Mouse (Mus musculus): ENCODE measurements around the gene Pex10. TPM values are rescaled to one million over a fixed set of nuclear protein-coding genes. Genes with fewer than 3 reads are reported as not detected.

Gene Pex10
- polyA plus RNA-seq, 1 experiment from 2014 or later = 20.8 TPM

- no peaks in the 10 kb centered on the region for H3K27me3 ChIP-seq
- H3K4me2 ChIP-seq = no peak overlapping the region
- peak overlapping the region; percentile 35 for H3K9ac ChIP-seq (replicated peaks)
- 71% methylated on average over 7 of the region's 7 CpGs for WGBS
- no peak for ATAC-seq (ENCODE audit: insufficient number of reproducible peaks, insufficient read depth, low FRiP score, low TSS enrichment, low read depth)
- H3K36me3 ChIP-seq = no peaks in the 10 kb centered on the region
- peaks cover 5% of the 10 kb centered on the region for H3K9me3 ChIP-seq
- peaks cover 59% of the 10 kb centered on the region for H3K4me1 ChIP-seq (replicated peaks)
- H3K4me3 ChIP-seq (replicated peaks) = no peak overlapping the region
- H3K27ac ChIP-seq = peak overlapping the region; percentile 97
Measured at GRCm38 (mm10) chr4:155120038-155120437, 53.2 kb downstream of the Pex10 start.

GRCm38 (mm10) chr4:155120583-155120982, 53.8 kb downstream of the Pex10 start:
- Histone ChIP-seq H3K4me2 (no peak overlapping the region), H3K4me1 (replicated peaks) (peaks cover 64% of the 10 kb centered on the region), H3K27ac (peak overlapping the region; percentile 97), H3K27me3 (no peaks in the 10 kb centered on the region), H3K9ac (replicated peaks) (no peak overlapping the region), H3K9me3 (peaks cover 5% of the 10 kb centered on the region), H3K36me3 (no peaks in the 10 kb centered on the region), H3K4me3 (replicated peaks) (no peak overlapping the region)
- 49% methylated on average over 5 of the region's 5 CpGs for WGBS
- no peak for ATAC-seq (ENCODE audit: insufficient number of reproducible peaks, insufficient read depth, low FRiP score, low TSS enrichment, low read depth)

GRCm38 (mm10) chr4:155121222-155121621, 54.4 kb downstream of the Pex10 start:
- H3K4me2 ChIP-seq = no peak overlapping the region
- no peak for ATAC-seq (ENCODE audit: insufficient number of reproducible peaks, insufficient read depth, low FRiP score, low TSS enrichment, low read depth)
- peak overlapping the region; percentile 97 for H3K27ac ChIP-seq
- no peak overlapping the region for H3K4me3 ChIP-seq (replicated peaks)
- H3K36me3 ChIP-seq = no peaks in the 10 kb centered on the region
- no peak overlapping the region for H3K9ac ChIP-seq (replicated peaks)
- peaks cover 68% of the 10 kb centered on the region for H3K4me1 ChIP-seq (replicated peaks)
- WGBS = 89% methylated on average over 6 of the region's 6 CpGs
- no peaks in the 10 kb centered on the region for H3K27me3 ChIP-seq
- peaks cover 5% of the 10 kb centered on the region for H3K9me3 ChIP-seq

Other genes starting within 250 kb of the Pex10 start
- 0.23 and 0.54 TPM in 2 replicates for gene Ttc34, start 229.6 kb upstream of the Pex10 start, polyA plus RNA-seq (2016; fragmentation: Nextera tagmentation; extraction: Ambion mirVana)
- 0.11 and 0.19 TPM in 2 replicates for gene Mmel1, start 197.4 kb upstream of the Pex10 start, polyA plus RNA-seq (2016; fragmentation: Nextera tagmentation; extraction: Ambion mirVana)
- gene Fam213b, start 167.9 kb upstream of the Pex10 start, polyA plus RNA-seq (2016; fragmentation: Nextera tagmentation; extraction: Ambion mirVana) = 42.8 and 43.2 TPM in 2 replicates
- gene Tnfrsf14, start 138.5 kb upstream of the Pex10 start, polyA plus RNA-seq (2016; fragmentation: Nextera tagmentation; extraction: Ambion mirVana) = 1.0 and 1.4 TPM in 2 replicates
- 0.54 and 1.1 TPM in 2 replicates for gene Hes5, start 106.1 kb upstream of the Pex10 start, polyA plus RNA-seq (2016; fragmentation: Nextera tagmentation; extraction: Ambion mirVana)
- gene Pank4, start 102.9 kb upstream of the Pex10 start, polyA plus RNA-seq (2016; fragmentation: Nextera tagmentation; extraction: Ambion mirVana) = 56.3 and 60.5 TPM in 2 replicates
- 2.3 and 3.4 TPM in 2 replicates for gene Plch2, start 10.2 kb upstream of the Pex10 start, polyA plus RNA-seq (2016; fragmentation: Nextera tagmentation; extraction: Ambion mirVana)
- gene Rer1, start 19.4 kb downstream of the Pex10 start, polyA plus RNA-seq (2016; fragmentation: Nextera tagmentation; extraction: Ambion mirVana) = 136 and 141 TPM in 2 replicates
- 5.2 and 6.9 TPM in 2 replicates for gene Morn1, start 19.6 kb downstream of the Pex10 start, polyA plus RNA-seq (2016; fragmentation: Nextera tagmentation; extraction: Ambion mirVana)
- 18.4 and 18.8 TPM in 2 replicates for gene Ski, start 155.6 kb downstream of the Pex10 start, polyA plus RNA-seq (2016; fragmentation: Nextera tagmentation; extraction: Ambion mirVana)
- 96.0 and 99.2 TPM in 2 replicates for gene Faap20, start 182.8 kb downstream of the Pex10 start, polyA plus RNA-seq (2016; fragmentation: Nextera tagmentation; extraction: Ambion mirVana)

All from limb, embryonic 12.5 days (tissue).